Mouse (Mus musculus) MEL (cell line): ENCODE measurements around the gene Slc16a3.

ENCODE experiments used
- CTCF ChIP-seq, 3 experiments: IDR thresholded peaks in 2 of 3; conservative IDR thresholded peaks in 1 of 3; 2 replicates each; pipeline ENCODE4 v1.5.1; 2011 to 2012; ENCODE audit warnings: low read length in 3 of 3, low read depth in 2 of 3, mild to moderate bottlenecking in 2 of 3, improper control_type of control experiment in 1 of 3, inconsistent platforms in 1 of 3, mixed read lengths in 1 of 3, moderate library complexity in 1 of 3; ENCODE audit not compliant: control insufficient read depth in 1 of 3, insufficient read depth in 1 of 3, poor library complexity in 1 of 3, severe bottlenecking in 1 of 3
- EP300 ChIP-seq, 2 experiments: IDR thresholded peaks; 2 replicates each; pipeline ENCODE4 v1.6.1; 2011; ENCODE audit warnings: improper control_type of control experiment in 2 of 2, low read length in 2 of 2, low read depth in 1 of 2, mild to moderate bottlenecking in 1 of 2
- MEF2A ChIP-seq: IDR thresholded peaks from 2 replicates; pipeline ENCODE4 v1.6.1; 2014; ENCODE audit warnings: low read depth, mild to moderate bottlenecking, inconsistent platforms, low read length, improper control_type of control experiment; ENCODE audit not compliant: poor library complexity, insufficient replicate concordance, severe bottlenecking; ENCODE audit errors: extremely low read depth
- POLR2AphosphoS2 ChIP-seq: IDR thresholded peaks from 2 replicates; pipeline ENCODE4 v1.6.1; 2011; ENCODE audit warnings: low read length, improper control_type of control experiment
- ZC3H11A ChIP-seq: IDR thresholded peaks from 2 replicates; pipeline ENCODE4 v1.6.1; 2012; ENCODE audit warnings: low read depth, mild to moderate bottlenecking, inconsistent platforms, low read length, improper control_type of control experiment

- TF ChIP-seq EP300 (IDR thresholded peaks at IDR 0.05; ENCODE audit: low read depth in 1 of 2, low read length in 2 of 2) (no peak), ZC3H11A (no peak), CTCF (IDR thresholded peaks at IDR 0.05 in 2 of 3, conservative IDR thresholded peaks at IDR 0.05 in 1 of 3; ENCODE audit: control insufficient read depth in 1 of 3, insufficient read depth in 1 of 3, low read depth in 2 of 3, low read length in 3 of 3, poor library complexity in 1 of 3, severe bottlenecking in 1 of 3) (peak in 2 of 3 experiments; percentile 11 to 27; a peak in 2 of 6 replicates), POLR2AphosphoS2 (no peak), MEF2A (no peak)
Observed at GRCm38 (mm10) chr11:120987608-120988007, 39.3 kb downstream of the Slc16a3 start.
